Mouse (Mus musculus) heart, adult 18-20 months (tissue): ENCODE data around the gene Rorc. TPM values are rescaled to one million over a fixed set of nuclear protein-coding genes. Genes with fewer than 3 reads are reported as not detected.

ENCODE experiments used
- DNase-seq, 2 experiments: peaks; one replicate each; pipeline ENCODE4 v3.0.0; 2021 to 2022; ENCODE audit warnings: mixed read lengths in 1 of 2
- total RNA-seq, 2 experiments: library from RNA; stranded (reverse); gene quantifications; 2 replicates each; pipeline ENCODE4 v1.2.3; 2021

Rorc gene
- total RNA-seq, 2 experiments from 2014 or later = 50.4 to 62.8 TPM

- DNase-seq = no peak
Observed at GRCm38 (mm10) chr3:94375861-94376260, 3.3 kb downstream of the Rorc start.

- DNase-seq = no peak
Observed at GRCm38 (mm10) chr3:94377028-94377923, 4.7 kb downstream of the Rorc start.

GRCm38 (mm10) chr3:94379831-94380510 is 7.4 kb downstream of the Rorc start:
- no peak for DNase-seq

- no peak for DNase-seq
Observed at GRCm38 (mm10) chr3:94382308-94382707, 9.7 kb downstream of the Rorc start.

GRCm38 (mm10) chr3:94383476-94383875 is 10.9 kb downstream of the Rorc start:
- DNase-seq = no peak

GRCm38 (mm10) chr3:94386671-94387070 is 14.1 kb downstream of the Rorc start:
- DNase-seq = no peak

GRCm38 (mm10) chr3:94387391-94387790 is 14.8 kb downstream of the Rorc start:
- no peak for DNase-seq

GRCm38 (mm10) chr3:94388047-94388446 is 15.5 kb downstream of the Rorc start:
- no peak for DNase-seq

- no peak for DNase-seq
Observed at GRCm38 (mm10) chr3:94389420-94389819, 16.8 kb downstream of the Rorc start.

- no peak for DNase-seq
Observed at GRCm38 (mm10) chr3:94391001-94391400, 18.4 kb downstream of the Rorc start.

- DNase-seq = no peak
Observed at GRCm38 (mm10) chr3:94392128-94392527, 19.5 kb downstream of the Rorc start.

GRCm38 (mm10) chr3:94393049-94393448 is 20.5 kb downstream of the Rorc start:
- no peak for DNase-seq

GRCm38 (mm10) chr3:94396336-94396735 is 23.7 kb downstream of the Rorc start:
- DNase-seq = no peak

- DNase-seq = no peak
Observed at GRCm38 (mm10) chr3:94396851-94397250, 24.3 kb downstream of the Rorc start.

GRCm38 (mm10) chr3:94398217-94398616 is 25.6 kb downstream of the Rorc start, which contains the start of gene Lingo4:
Gene Lingo4 (plus strand): TSS chr3:94398517.
- no peak for DNase-seq

- DNase-seq = no peak
Observed at GRCm38 (mm10) chr3:94398943-94399481, 26.4 kb downstream of the Rorc start.

GRCm38 (mm10) chr3:94399663-94400310 is 27.2 kb downstream of the Rorc start:
- DNase-seq = no peak

GRCm38 (mm10) chr3:94402451-94402850 is 29.9 kb downstream of the Rorc start:
- no peak for DNase-seq

GRCm38 (mm10) chr3:94404366-94405054 is 31.9 kb downstream of the Rorc start:
- DNase-seq = no peak

GRCm38 (mm10) chr3:94405561-94405960 is 33.0 kb downstream of the Rorc start:
- DNase-seq = no peak

- DNase-seq = no peak
Observed at GRCm38 (mm10) chr3:94412530-94412929, 39.9 kb downstream of the Rorc start.
